Mouse (Mus musculus): ENCODE measurements around the gene Ptgr1. TPM values are rescaled to one million over a fixed set of nuclear protein-coding genes. Genes with fewer than 3 reads are reported as not detected.
A peak's percentile ranks its signal among the peaks of the same experiment; 100 is the strongest.

Gene Ptgr1
- polyA plus RNA-seq (2012; rRNA removed) (12.8 and 19.2 TPM in 2 replicates), polyA plus RNA-seq (2014; fragmentation: Nextera tagmentation; extraction: Ambion mirVana) (32.5 and 34.7 TPM in 2 replicates)

DNA sequence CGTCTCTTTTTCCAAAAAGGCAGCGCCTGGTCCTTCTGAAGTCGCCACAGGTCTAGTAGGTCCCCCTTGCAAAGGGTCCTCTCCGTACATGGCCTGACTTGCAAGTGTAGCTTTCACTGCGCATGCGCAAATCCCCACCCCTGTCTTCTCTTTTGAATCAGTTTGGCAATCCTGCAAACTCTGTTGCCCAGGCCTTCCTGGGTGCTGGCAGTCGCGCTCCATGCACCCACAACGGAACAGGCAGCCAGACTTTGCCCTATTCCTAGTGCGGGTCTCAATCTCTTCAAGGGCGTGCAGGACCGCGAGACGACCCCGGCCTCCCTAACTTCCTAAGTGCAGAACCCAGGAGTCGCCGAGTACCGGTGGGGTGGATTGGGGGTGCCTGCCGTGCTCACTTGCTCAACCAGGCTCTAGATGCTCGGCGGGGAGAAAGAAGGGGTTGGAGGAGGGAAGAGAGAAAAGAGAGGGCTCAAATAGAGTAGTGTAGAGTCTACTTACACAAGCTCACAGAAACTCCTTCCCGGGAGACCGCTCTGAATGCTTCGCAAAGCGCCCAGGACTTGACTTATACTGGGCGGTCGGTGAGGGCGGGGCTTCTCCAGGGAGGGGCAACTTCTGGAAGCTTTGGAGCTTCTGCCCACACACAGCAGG is at the start of gene Ptgr1:
Ptgr1 (minus strand) TSS at position 580 of the 651 bp plus-strand sequence.
- no peaks in the 10 kb centered on the region for H3K9me3 ChIP-seq (ENCODE audit: control insufficient read depth, low read length)
- H3K9ac ChIP-seq (ENCODE audit: low read depth, low read length, severe bottlenecking): peak within 1 kb of the TSS; percentile 64
- WGBS: 1% methylated on average over 28 of the region's 28 CpGs
- 0 out of 2 replicates have a peak within 1 kb of the TSS, but pooled peaks have one; percentile 33 for H3K27ac ChIP-seq (replicated peaks; ENCODE audit: low read depth, low read length)
- peak within 1 kb of the TSS; percentile 62 for H3K4me2 ChIP-seq (replicated peaks; ENCODE audit: low read depth, low read length, severe bottlenecking)
- H3K4me3 ChIP-seq (replicated peaks; ENCODE audit: low read length): peak within 1 kb of the TSS; percentile 60
- ATAC-seq (ENCODE audit: low FRiP score, low read depth) (peak; percentile 73), DNase-seq (ENCODE audit: low spot score) (peak; percentile 81)
- 0 out of 2 replicates have a peak, but pooled peaks have one; percentile 20 for TF ChIP-seq POLR2A (IDR thresholded peaks at IDR 0.05; ENCODE audit: borderline replicate concordance, extremely low read depth, insufficient read depth, insufficient read length)
- peaks cover 3% of the 10 kb centered on the region; the same call in 1 of the 2 replicates for H3K4me1 ChIP-seq (ENCODE audit: control insufficient read depth, insufficient read depth, low read length)
- no peaks in the 10 kb centered on the region for H3K27me3 ChIP-seq (ENCODE audit: control insufficient read depth, insufficient read depth, low read length)
- 0 out of 2 replicates have a peak, but pooled peaks cover under 1% of the 10 kb centered on the region for H3K36me3 ChIP-seq (ENCODE audit: control insufficient read depth, insufficient read depth, low read length)

- no peak for TF ChIP-seq POLR2A (IDR thresholded peaks at IDR 0.05; ENCODE audit: borderline replicate concordance, extremely low read depth, insufficient read depth, insufficient read length)
- no peaks in the 10 kb centered on the region for H3K27me3 ChIP-seq (ENCODE audit: control insufficient read depth, insufficient read depth, low read length)
- peaks cover 25% of the 10 kb centered on the region for H3K36me3 ChIP-seq (ENCODE audit: control insufficient read depth, insufficient read depth, low read length)
- peak overlapping the region; percentile 63 for H3K4me3 ChIP-seq (replicated peaks; ENCODE audit: low read length)
- 59% methylated on average over 18 of the region's 18 CpGs for WGBS
- no peaks in the 10 kb centered on the region for H3K9me3 ChIP-seq (ENCODE audit: control insufficient read depth, low read length)
- H3K4me2 ChIP-seq (replicated peaks; ENCODE audit: low read depth, low read length, severe bottlenecking): peak overlapping the region; percentile 57
- H3K27ac ChIP-seq (replicated peaks; ENCODE audit: low read depth, low read length): 0 out of 2 replicates have a peak overlapping the region, but pooled peaks have one; percentile 75
- peak overlapping the region; percentile 76 for H3K9ac ChIP-seq (ENCODE audit: low read depth, low read length, severe bottlenecking)
- peaks cover 7% of the 10 kb centered on the region; the same call in 1 of the 2 replicates for H3K4me1 ChIP-seq (ENCODE audit: control insufficient read depth, insufficient read depth, low read length)
- ATAC-seq (ENCODE audit: low FRiP score, low read depth) (no peak), DNase-seq (ENCODE audit: low spot score) (no peak)
These were observed 48.9 kb upstream of the Ptgr1 start for GRCm38 (mm10) chr4:59035786-59036350.

DNA sequence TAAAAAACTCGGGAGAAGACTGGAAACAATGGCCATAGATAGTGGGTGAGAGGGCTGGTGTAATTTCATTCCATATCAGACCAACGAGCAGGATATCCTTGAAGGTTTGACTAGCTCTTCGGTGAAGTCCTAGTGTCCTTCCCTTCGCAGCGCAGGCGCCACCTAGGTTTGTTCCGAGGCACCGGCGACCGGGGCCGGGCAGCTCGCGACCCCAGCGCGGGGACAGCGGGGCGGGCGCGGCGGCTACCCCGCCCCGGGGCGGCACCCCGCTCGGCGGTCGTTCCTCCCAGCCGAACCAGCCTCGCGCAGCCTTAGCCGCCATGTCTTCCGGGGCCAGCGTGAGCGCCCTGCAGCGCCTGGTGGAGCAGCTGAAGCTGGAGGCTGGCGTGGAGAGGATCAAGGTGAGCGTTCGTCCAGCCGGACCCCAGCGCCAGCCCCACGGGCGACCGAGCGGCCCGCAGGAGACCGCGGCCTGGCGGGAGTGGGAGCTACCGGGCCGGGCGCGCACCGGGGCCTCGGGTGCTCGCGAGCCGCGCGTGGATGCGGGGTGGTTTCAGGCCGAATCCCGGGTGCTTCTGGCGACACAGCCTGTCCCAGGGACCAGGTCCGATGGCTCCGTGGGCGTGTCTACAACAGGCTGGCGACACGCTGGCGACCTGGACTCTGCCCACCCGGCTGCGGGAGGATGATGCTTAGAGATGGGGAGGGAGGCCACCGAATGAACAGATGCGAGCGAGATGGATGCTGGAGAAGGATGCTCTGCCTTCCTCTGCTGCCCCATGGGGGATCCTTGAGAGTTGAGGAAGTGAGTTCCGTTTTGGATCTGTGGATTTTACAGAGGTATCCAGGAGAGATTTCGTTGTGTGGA is 48.2 kb upstream of the Ptgr1 start, which contains the start of gene Gng10:
Gng10 (plus strand) TSS at position 171 of the 868 bp plus-strand sequence.
- WGBS: 12% methylated on average over 54 of the region's 76 CpGs
- no peaks in the 10 kb centered on the region for H3K9me3 ChIP-seq (ENCODE audit: control insufficient read depth, low read length)
- peak; percentile 31 for DNase-seq (ENCODE audit: low spot score)
- H3K4me3 ChIP-seq (replicated peaks; ENCODE audit: low read length): peak within 1 kb of the TSS; percentile 63
- peak within 1 kb of the TSS; percentile 57 for H3K4me2 ChIP-seq (replicated peaks; ENCODE audit: low read depth, low read length, severe bottlenecking)
- H3K27me3 ChIP-seq (ENCODE audit: control insufficient read depth, insufficient read depth, low read length): no peaks in the 10 kb centered on the region
- peak; percentile 92 for ATAC-seq (ENCODE audit: low FRiP score, low read depth)
- peak within 1 kb of the TSS; percentile 76 for H3K9ac ChIP-seq (ENCODE audit: low read depth, low read length, severe bottlenecking)
- 0 out of 2 replicates have a peak, but pooled peaks have one; percentile 41 for TF ChIP-seq POLR2A (IDR thresholded peaks at IDR 0.05; ENCODE audit: borderline replicate concordance, extremely low read depth, insufficient read depth, insufficient read length)
- peaks cover 19% of the 10 kb centered on the region for H3K36me3 ChIP-seq (ENCODE audit: control insufficient read depth, insufficient read depth, low read length)
- peaks cover 7% of the 10 kb centered on the region; the same call in 1 of the 2 replicates for H3K4me1 ChIP-seq (ENCODE audit: control insufficient read depth, insufficient read depth, low read length)
- H3K27ac ChIP-seq (replicated peaks; ENCODE audit: low read depth, low read length): peak within 1 kb of the TSS; percentile 75

- ATAC-seq (ENCODE audit: low FRiP score, low read depth) (no peak; the same call in 1 of the 2 replicates), DNase-seq (ENCODE audit: low spot score) (no peak)
- no peak overlapping the region for H3K27ac ChIP-seq (replicated peaks; ENCODE audit: low read depth, low read length)
- peak overlapping the region; percentile 57 for H3K4me2 ChIP-seq (replicated peaks; ENCODE audit: low read depth, low read length, severe bottlenecking)
- no peaks in the 10 kb centered on the region for H3K27me3 ChIP-seq (ENCODE audit: control insufficient read depth, insufficient read depth, low read length)
- no peaks in the 10 kb centered on the region for H3K9me3 ChIP-seq (ENCODE audit: control insufficient read depth, low read length)
- H3K9ac ChIP-seq (ENCODE audit: low read depth, low read length, severe bottlenecking): no peak overlapping the region
- peak overlapping the region; percentile 63 for H3K4me3 ChIP-seq (replicated peaks; ENCODE audit: low read length)
- H3K4me1 ChIP-seq (ENCODE audit: control insufficient read depth, insufficient read depth, low read length): peaks cover 7% of the 10 kb centered on the region; the same call in 1 of the 2 replicates
- WGBS: 74% methylated on average over 10 of the region's 10 CpGs
- no peak for TF ChIP-seq POLR2A (IDR thresholded peaks at IDR 0.05; ENCODE audit: borderline replicate concordance, extremely low read depth, insufficient read depth, insufficient read length)
- H3K36me3 ChIP-seq (ENCODE audit: control insufficient read depth, insufficient read depth, low read length): peaks cover 12% of the 10 kb centered on the region; the same call in 1 of the 2 replicates
These were observed 47.5 kb upstream of the Ptgr1 start for GRCm38 (mm10) chr4:59034325-59034917.

Data from limb, embryonic 14.5 days (tissue).